Mouse (Mus musculus) c-Kit-positive CD71-positive TER-119-negative erythroid progenitor cells, embryonic 14.5 days (primary cell): ENCODE measurements at regions not wholly inside any gene's neighbourhood (a gene's known extent, or its start where the extent isn't known, plus 50 kb on each side); places are given as distances from the start of the nearest gene placed in this dataset.

Experiments used
- DNase-seq: peaks from one replicate; pipeline ENCODE4 v3.0.0-alpha.2; 2013; ENCODE audit warnings: low read depth

GRCm38 (mm10) chr1:77201321-77201917 is 313.5 kb downstream of the Epha4 start:
- no peak for DNase-seq

- no peak for DNase-seq
These were observed 311.9 kb downstream of the Epha4 start for GRCm38 (mm10) chr1:77202948-77203347.

GRCm38 (mm10) chr1:77206535-77206934 is 308.4 kb downstream of the Epha4 start:
- DNase-seq = no peak

- DNase-seq = no peak
These were observed 305.5 kb downstream of the Epha4 start for GRCm38 (mm10) chr1:77209395-77209794.

- no peak for DNase-seq
These were observed 301.3 kb downstream of the Epha4 start for GRCm38 (mm10) chr1:77213462-77214098.

GRCm38 (mm10) chr1:77219488-77220321 is 295.2 kb downstream of the Epha4 start:
- DNase-seq = no peak

- no peak for DNase-seq
These were observed 294.6 kb downstream of the Epha4 start for GRCm38 (mm10) chr1:77220322-77220590.

GRCm38 (mm10) chr1:77220783-77221182 is 294.1 kb downstream of the Epha4 start:
- DNase-seq = no peak

GRCm38 (mm10) chr1:77221900-77222299 is 293.0 kb downstream of the Epha4 start:
- DNase-seq = no peak

- no peak for DNase-seq
These were observed 288.3 kb downstream of the Epha4 start for GRCm38 (mm10) chr1:77226546-77226945.

GRCm38 (mm10) chr1:77226991-77227515 is 287.8 kb downstream of the Epha4 start:
- DNase-seq = no peak

GRCm38 (mm10) chr1:77227800-77228199 is 287.1 kb downstream of the Epha4 start:
- DNase-seq = no peak

- no peak for DNase-seq
These were observed 285.3 kb downstream of the Epha4 start for GRCm38 (mm10) chr1:77229561-77229960.

- no peak for DNase-seq
These were observed 281.9 kb downstream of the Epha4 start for GRCm38 (mm10) chr1:77233010-77233409.

GRCm38 (mm10) chr1:77244642-77245041 is 270.2 kb downstream of the Epha4 start:
- DNase-seq = no peak

- DNase-seq = no peak
These were observed 268.8 kb downstream of the Epha4 start for GRCm38 (mm10) chr1:77246047-77246446.

GRCm38 (mm10) chr1:77254276-77254675 is 260.6 kb downstream of the Epha4 start:
- no peak for DNase-seq

GRCm38 (mm10) chr1:77256115-77256842 is 258.6 kb downstream of the Epha4 start:
- no peak for DNase-seq

- no peak for DNase-seq
These were observed 256.1 kb downstream of the Epha4 start for GRCm38 (mm10) chr1:77258730-77259310.

- no peak for DNase-seq
These were observed 255.1 kb downstream of the Epha4 start for GRCm38 (mm10) chr1:77259789-77260188.

GRCm38 (mm10) chr1:77261678-77262077 is 253.2 kb downstream of the Epha4 start:
- no peak for DNase-seq

- no peak for DNase-seq
These were observed 249.2 kb downstream of the Epha4 start for GRCm38 (mm10) chr1:77265677-77266076.
